Mouse (Mus musculus) cerebellum, postnatal 14 days (tissue): ENCODE measurements at regions not wholly inside any gene's neighbourhood (a gene's known extent, or its start where the extent isn't known, plus 50 kb on each side); places are given as distances from the start of the nearest gene placed in this dataset.
"Not testable (repeated sequence)": the region's sequence is repeated elsewhere in the genome, so short reads cannot be mapped to it uniquely, and the experiment has no call there.

ENCODE experiments used
- DNase-seq, 2 experiments: peaks; one replicate each; pipeline ENCODE4 v3.0.0; 2021; ENCODE audit warnings: mixed read lengths in 2 of 2

GRCm38 (mm10) chr15:53984006-53984405 lies 99.3 kb downstream of the Gm7489 start:
- not testable (repeated sequence) for DNase-seq

GRCm38 (mm10) chr15:53989888-53990287 lies 105.2 kb downstream of the Gm7489 start:
- no peak for DNase-seq

GRCm38 (mm10) chr15:53995199-53995868 lies 110.6 kb downstream of the Gm7489 start:
- DNase-seq = no peak

- peak; percentile 72 to 79 for DNase-seq
Observed at GRCm38 (mm10) chr15:53998600-53999290, 114.0 kb downstream of the Gm7489 start.

GRCm38 (mm10) chr15:54033756-54034155 lies 149.1 kb downstream of the Gm7489 start:
- no peak for DNase-seq

GRCm38 (mm10) chr15:54050711-54051110 lies 166.0 kb downstream of the Gm7489 start:
- peak; percentile 63 to 76 for DNase-seq

- peak; percentile 78 to 80 for DNase-seq
Observed at GRCm38 (mm10) chr15:54070005-54070634, 185.4 kb downstream of the Gm7489 start.

GRCm38 (mm10) chr15:54071732-54072131 lies 187.0 kb downstream of the Gm7489 start:
- DNase-seq = no peak

GRCm38 (mm10) chr15:54091301-54091700 lies 206.6 kb downstream of the Gm7489 start:
- DNase-seq = no peak

- no peak for DNase-seq
Observed at GRCm38 (mm10) chr15:54092386-54092785, 207.7 kb downstream of the Gm7489 start.

- DNase-seq = no peak
Observed at GRCm38 (mm10) chr15:54097498-54097897, 212.8 kb downstream of the Gm7489 start.

- no peak for DNase-seq
Observed at GRCm38 (mm10) chr15:54112406-54112805, 227.7 kb downstream of the Gm7489 start.

- no peak for DNase-seq
Observed at GRCm38 (mm10) chr15:54114096-54114512, 229.4 kb downstream of the Gm7489 start.

- no peak for DNase-seq
Observed at GRCm38 (mm10) chr15:54117967-54118538, 233.3 kb downstream of the Gm7489 start.

- no peak for DNase-seq
Observed at GRCm38 (mm10) chr15:54120456-54120855, 235.8 kb downstream of the Gm7489 start.

GRCm38 (mm10) chr15:54164350-54164749 lies 279.6 kb downstream of the Gm7489 start:
- peak; percentile 5 to 19 for DNase-seq

GRCm38 (mm10) chr15:54167842-54168361 lies 283.2 kb downstream of the Gm7489 start:
- DNase-seq = no peak

- no peak for DNase-seq
Observed at GRCm38 (mm10) chr15:54177221-54177620, 292.5 kb downstream of the Gm7489 start.

GRCm38 (mm10) chr15:54177791-54178190 lies 293.1 kb downstream of the Gm7489 start:
- no peak for DNase-seq
